Mouse (Mus musculus) right cerebral cortex, adult 2 months (tissue): ENCODE measurements around the gene Cadm2.

ENCODE experiments used
- DNase-seq, 2 experiments: peaks; one replicate each; pipeline ENCODE4 v3.0.0; 2021 to 2022; ENCODE audit warnings: low spot score in 2 of 2

Cadm2 gene

GRCm38 (mm10) chr16:66959146-66959545, 661.6 kb downstream of the Cadm2 start:
- DNase-seq = no peak

- no peak for DNase-seq
These were observed 664.8 kb downstream of the Cadm2 start for GRCm38 (mm10) chr16:66955876-66956275.

GRCm38 (mm10) chr16:66936332-66936731, 684.4 kb downstream of the Cadm2 start:
- no peak for DNase-seq

GRCm38 (mm10) chr16:66925517-66925916, 695.2 kb downstream of the Cadm2 start:
- DNase-seq = no peak

- no peak for DNase-seq
These were observed 698.0 kb downstream of the Cadm2 start for GRCm38 (mm10) chr16:66922753-66923152.

- no peak for DNase-seq
These were observed 699.2 kb downstream of the Cadm2 start for GRCm38 (mm10) chr16:66921414-66921915.

GRCm38 (mm10) chr16:66919889-66920402, 700.8 kb downstream of the Cadm2 start:
- DNase-seq = no peak

- DNase-seq = no peak
These were observed 718.9 kb downstream of the Cadm2 start for GRCm38 (mm10) chr16:66901801-66902200.

- DNase-seq = no peak
These were observed 720.0 kb downstream of the Cadm2 start for GRCm38 (mm10) chr16:66900664-66901063.

- no peak for DNase-seq
These were observed 728.3 kb downstream of the Cadm2 start for GRCm38 (mm10) chr16:66892359-66892758.

GRCm38 (mm10) chr16:66891559-66892247, 729.0 kb downstream of the Cadm2 start:
- DNase-seq = no peak

GRCm38 (mm10) chr16:66889907-66890306, 730.8 kb downstream of the Cadm2 start:
- DNase-seq = no peak

- DNase-seq = no peak
These were observed 738.1 kb downstream of the Cadm2 start for GRCm38 (mm10) chr16:66882597-66882996.

- no peak for DNase-seq
These were observed 749.5 kb downstream of the Cadm2 start for GRCm38 (mm10) chr16:66871201-66871600.

GRCm38 (mm10) chr16:66851047-66851446, 769.7 kb downstream of the Cadm2 start:
- no peak for DNase-seq

- no peak for DNase-seq
These were observed 795.8 kb downstream of the Cadm2 start for GRCm38 (mm10) chr16:66824866-66825265.

GRCm38 (mm10) chr16:66811495-66811894, 809.2 kb downstream of the Cadm2 start:
- no peak for DNase-seq

GRCm38 (mm10) chr16:66798204-66798603, 822.5 kb downstream of the Cadm2 start:
- no peak for DNase-seq

GRCm38 (mm10) chr16:66793067-66793466, 827.6 kb downstream of the Cadm2 start:
- no peak for DNase-seq

GRCm38 (mm10) chr16:66771883-66772282, 848.8 kb downstream of the Cadm2 start:
- no peak for DNase-seq

GRCm38 (mm10) chr16:66769545-66769944, 851.2 kb downstream of the Cadm2 start:
- DNase-seq = no peak

- DNase-seq = peak in 1 of 2 experiments; percentile 29
These were observed 851.9 kb downstream of the Cadm2 start for GRCm38 (mm10) chr16:66768684-66769389.
